In the genomic region with DNA sequence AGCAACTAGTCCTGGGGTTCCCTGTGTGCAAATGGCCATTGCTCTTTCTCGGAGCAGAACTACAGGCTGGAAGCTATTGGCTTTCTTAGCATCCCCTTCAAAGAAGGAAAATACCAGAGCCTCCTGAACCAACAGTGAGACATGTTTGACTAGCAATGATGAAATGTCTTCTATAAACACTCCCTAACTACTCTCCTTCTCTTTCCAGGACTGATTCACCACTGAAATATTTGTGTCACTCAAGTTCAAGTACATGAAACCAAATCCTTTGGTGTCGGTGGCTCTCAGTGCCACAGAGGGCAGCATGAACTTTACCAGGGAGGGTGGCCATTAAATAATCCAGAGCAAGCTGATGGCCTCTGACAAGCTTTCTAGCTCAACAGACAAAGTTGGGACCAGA, we compare ENCODE assay signal across 26 mouse cellular contexts.
DNase-seq lines count a peak whose midpoint lies in the region; TF ChIP-seq lines count a peak whose summit lies in the region.
"Had no signal": no experiment of that assay in that cellular context is flagged by ENCODE, and none has a peak within 500 bp of the region (broad histone marks: within the 10 kb centered on the region; RNA-seq: fewer than 3 reads in every experiment).

No protein-coding gene starts in this region.

- H3ac ChIP-seq in myocyte (ENCODE audit: control insufficient read depth, insufficient read length), result no peak overlapping the region

- H3K4me3 ChIP-seq in gastrocnemius, adult 2 months, result no peak overlapping the region
- H3K4me3 ChIP-seq in embryonic fibroblast, embryonic 13.5 days (ENCODE audit: insufficient read depth, low read length), result no peak overlapping the region
- H3K4me3 ChIP-seq in myocyte, result no peak overlapping the region
- H3K4me3 ChIP-seq: embryonic facial prominence, embryonic 10.5 days; hindbrain, embryonic 15.5 days; intestine, embryonic 15.5 days; liver, embryonic 13.5 days; midbrain, embryonic 15.5 days; neural tube, embryonic 13.5 days; stomach, embryonic 15.5 days had no signal

- H3K79me2 ChIP-seq in myocyte (ENCODE audit: control insufficient read depth, insufficient read depth), result no peaks in the 10 kb centered on the region

- DNase-seq in gastrocnemius, adult 2 months, result peak; percentile 46
- DNase-seq in gastrocnemius, postnatal 4 days (ENCODE audit: low spot score in 2 of 2), result no peak
- DNase-seq in 3T3-L1 (ENCODE audit: low read depth, low spot score), result peak; percentile 89
- DNase-seq in frontal cortex, adult 2 months (ENCODE audit: extremely low spot score in 1 of 2, low spot score in 1 of 2), result no peak
- DNase-seq in urinary bladder, postnatal 36 days (ENCODE audit: low spot score in 2 of 2), result no peak
- DNase-seq: adrenal gland, postnatal 36 days; cerebellum, adult 11 months; cerebellum, adult 9-11 months; forebrain, postnatal 0 days; kidney, adult 9 months; kidney, postnatal 25 days; liver, embryonic 13.5 days; thymus, adult 18-20 months; thymus, postnatal 36 days had no signal

- peak overlapping the region; percentile 75 for H3K4me2 ChIP-seq in myocyte (ENCODE audit: low read depth)
- H3K4me2 ChIP-seq: heart, embryonic 11.5 days; hindbrain, embryonic 15.5 days; intestine, embryonic 15.5 days; liver, embryonic 13.5 days; midbrain, embryonic 15.5 days; neural tube, embryonic 13.5 days; stomach, embryonic 15.5 days had no signal

- no peaks in the 10 kb centered on the region for H3K27me3 ChIP-seq in myocyte (ENCODE audit: control insufficient read depth, insufficient read depth, insufficient read length)
- H3K27me3 ChIP-seq: CH12.LX; hindbrain, embryonic 15.5 days; intestine, embryonic 15.5 days; liver, embryonic 13.5 days; midbrain, embryonic 15.5 days; neural tube, embryonic 13.5 days; stomach, embryonic 15.5 days had no signal

- TF ChIP-seq POLR2A in embryonic fibroblast, embryonic 13.5 days (IDR thresholded peaks at IDR 0.05; ENCODE audit: low read depth, low read length), result no peak
- no peak for TF ChIP-seq POLR2A in myocyte (IDR thresholded peaks at IDR 0.05; ENCODE audit: insufficient read length, low read depth)

- intact Hi-C loops in gastrocnemius, adult 2 months (cut with DNase I), result loop anchor here (2.0 to 10.0 kb wide), 3 partner anchors 59 to 385 kb away; no protein-coding TSS in a partner anchor

- TF ChIP-seq CTCF in gastrocnemius, adult 2 months (IDR thresholded peaks at IDR 0.05), result no peak
- no peak for TF ChIP-seq CTCF in embryonic fibroblast, embryonic 13.5 days (IDR thresholded peaks at IDR 0.05; ENCODE audit: borderline replicate concordance, insufficient read depth, low read length)

- peak overlapping the region; percentile 48 for H3K27ac ChIP-seq in gastrocnemius, adult 2 months
- H3K27ac ChIP-seq in embryonic fibroblast, embryonic 13.5 days (ENCODE audit: insufficient read depth, low read length), result peak overlapping the region; percentile 88
- H3K27ac ChIP-seq: embryonic facial prominence, embryonic 10.5 days; hindbrain, embryonic 15.5 days; intestine, embryonic 15.5 days; liver, embryonic 13.5 days; macrophage; midbrain, embryonic 15.5 days; neural tube, embryonic 13.5 days; stomach, embryonic 15.5 days had no signal

- no peaks in the 10 kb centered on the region for H3K36me3 ChIP-seq in myocyte (ENCODE audit: control insufficient read depth, insufficient read depth)
- H3K36me3 ChIP-seq: embryonic facial prominence, embryonic 10.5 days; G1E; hindbrain, embryonic 15.5 days; intestine, embryonic 15.5 days; liver, embryonic 13.5 days; midbrain, embryonic 15.5 days; neural tube, embryonic 13.5 days; stomach, embryonic 15.5 days had no signal

- H3K4me1 ChIP-seq in embryonic fibroblast, embryonic 13.5 days (ENCODE audit: control insufficient read depth, insufficient read depth, low read length), result peaks cover 3% of the 10 kb centered on the region
- H3K4me1 ChIP-seq: embryonic facial prominence, embryonic 10.5 days; hindbrain, embryonic 15.5 days; intestine, embryonic 15.5 days; liver, embryonic 13.5 days; midbrain, embryonic 15.5 days; neural tube, embryonic 13.5 days; stomach, embryonic 15.5 days had no signal

TF ChIP-seq in myocyte, 11 proteins besides CTCF, POLR2A, EP300 and RAD21:
- TF ChIP-seq CEBPB (IDR thresholded peaks at IDR 0.05; ENCODE audit: insufficient read depth, poor library complexity, severe bottlenecking) (peak; percentile 68; the same call in 1 of the 2 replicates), MYOD1 (IDR thresholded peaks at IDR 0.05; ENCODE audit: control insufficient read depth in 1 of 3, insufficient read length in 2 of 3, low read depth in 2 of 3) (no peak)

Comparison
In these comparisons a context has a peak if more than half of its experiments do, and no peak if none do; other contexts are left out.
1. DNase-seq: peak in gastrocnemius, adult 2 months (single experiment) and 3T3-L1 (single experiment); none in gastrocnemius, postnatal 4 days (0 of 2), frontal cortex, adult 2 months (0 of 2) and urinary bladder, postnatal 36 days (0 of 2).